Mouse (Mus musculus): Measurements from ENCODE around the gene Layn. TPM values are rescaled to one million over a fixed set of nuclear protein-coding genes. Genes with fewer than 3 reads are reported as not detected.
A peak's percentile ranks its signal among the peaks of the same experiment; 100 is the strongest.

The Layn gene
- polyA plus RNA-seq, 1 experiment = 28.8 TPM

GRCm38 (mm10) chr9:51101756-51102425 is 25.0 kb upstream of the Layn start, which contains the start of gene 4833427G06Rik:
Gene 4833427G06Rik (minus strand): TSS chr9:51102078.
- Histone ChIP-seq H3ac (ENCODE audit: control insufficient read depth, insufficient read length, low read depth) (peak within 1 kb of the TSS; percentile 42), H3K79me2 (ENCODE audit: control insufficient read depth, insufficient read depth) (no peaks in the 10 kb centered on the region), H3K27me3 (ENCODE audit: control insufficient read depth, insufficient read depth, insufficient read length) (no peaks in the 10 kb centered on the region), H3K36me3 (ENCODE audit: control insufficient read depth, insufficient read depth) (no peaks in the 10 kb centered on the region), H3K79me3 (ENCODE audit: low read depth) (no peaks in the 10 kb centered on the region), H3K4me3 (ENCODE audit: insufficient read depth, poor library complexity, severe bottlenecking) (peak within 1 kb of the TSS; percentile 31)
- TF ChIP-seq MAX (IDR thresholded peaks at IDR 0.05) (no peak), FOSL1 (IDR thresholded peaks at IDR 0.05; ENCODE audit: insufficient read depth, low read length, poor library complexity, severe bottlenecking) (no peak), USF1 (IDR thresholded peaks at IDR 0.05; ENCODE audit: low read depth) (no peak)

- no peak for TF ChIP-seq USF1 (IDR thresholded peaks at IDR 0.05; ENCODE audit: low read depth)
- no peak for TF ChIP-seq MYOD1 (IDR thresholded peaks at IDR 0.05; ENCODE audit: control insufficient read depth, insufficient read length, low read depth)
- no peaks in the 10 kb centered on the region for H3K79me3 ChIP-seq (ENCODE audit: low read depth)
- no peak overlapping the region for H3K4me3 ChIP-seq (ENCODE audit: insufficient read depth, poor library complexity, severe bottlenecking)
- peaks cover 5% of the 10 kb centered on the region for H3K36me3 ChIP-seq (ENCODE audit: control insufficient read depth, insufficient read depth)
- no peaks in the 10 kb centered on the region for H3K79me2 ChIP-seq (ENCODE audit: control insufficient read depth, insufficient read depth)
- no peak overlapping the region for H3ac ChIP-seq (ENCODE audit: control insufficient read depth, insufficient read length, low read depth)
- no peaks in the 10 kb centered on the region for H3K27me3 ChIP-seq (ENCODE audit: control insufficient read depth, insufficient read depth, insufficient read length)
These were observed 19.4 kb upstream of the Layn start for GRCm38 (mm10) chr9:51096306-51096705.

DNA sequence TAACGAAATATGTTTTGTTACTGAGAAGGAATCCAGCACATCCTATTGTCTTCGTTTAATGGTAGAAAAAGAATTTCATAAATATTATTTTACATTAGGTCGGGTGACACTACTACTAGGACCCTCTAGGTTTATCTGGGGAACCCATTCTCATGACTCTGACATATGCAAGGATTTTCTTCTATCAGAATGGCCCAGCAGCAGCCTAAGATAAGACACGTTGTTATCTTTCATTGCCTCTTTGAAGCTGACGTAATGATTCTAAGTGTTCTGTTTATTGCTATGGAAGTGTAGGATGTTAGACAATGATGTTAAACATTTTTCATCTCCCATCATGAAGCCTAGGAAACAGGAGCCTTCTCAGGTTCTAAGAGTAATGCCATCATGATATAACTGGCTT is 16.8 kb upstream of the Layn start:
- Histone ChIP-seq H3ac (ENCODE audit: control insufficient read depth, insufficient read length, low read depth) (no peak overlapping the region), H3K79me3 (ENCODE audit: low read depth) (no peaks in the 10 kb centered on the region), H3K27me3 (ENCODE audit: control insufficient read depth, insufficient read depth, insufficient read length) (no peaks in the 10 kb centered on the region), H3K36me3 (ENCODE audit: control insufficient read depth, insufficient read depth) (peaks cover 5% of the 10 kb centered on the region), H3K79me2 (ENCODE audit: control insufficient read depth, insufficient read depth) (no peaks in the 10 kb centered on the region), H3K4me3 (ENCODE audit: insufficient read depth, poor library complexity, severe bottlenecking) (no peak overlapping the region)
- TF ChIP-seq MYOG (IDR thresholded peaks at IDR 0.05; ENCODE audit: control insufficient read depth, extremely low read depth, insufficient read length) (no peak), CEBPB (IDR thresholded peaks at IDR 0.05; ENCODE audit: low read depth) (no peak), FOSL1 (IDR thresholded peaks at IDR 0.05; ENCODE audit: insufficient read depth, low read length, poor library complexity, severe bottlenecking) (no peak), USF1 (IDR thresholded peaks at IDR 0.05; ENCODE audit: low read depth) (no peak), CTCF (IDR thresholded peaks at IDR 0.05; ENCODE audit: control insufficient read depth, insufficient read depth, insufficient read length) (no peak)

DNA sequence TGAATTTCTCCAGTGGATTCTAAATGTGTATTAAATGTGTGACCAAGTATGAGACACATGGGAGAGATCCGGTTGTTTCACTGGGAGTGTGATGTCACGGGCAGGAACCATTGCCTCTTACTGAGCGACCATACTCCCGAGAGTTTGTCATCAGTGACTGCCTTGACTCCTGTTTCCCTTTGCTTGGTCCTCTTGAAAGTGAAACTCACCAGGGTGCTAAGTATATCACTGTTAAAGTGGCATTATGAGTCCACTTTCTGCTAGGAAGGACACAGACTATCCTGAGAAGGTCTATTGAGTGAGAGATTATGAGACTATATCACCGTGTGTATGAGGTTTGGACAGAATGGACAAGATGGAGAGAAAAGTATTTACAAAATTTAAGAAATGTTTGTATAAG is 4.7 kb upstream of the Layn start:
- Histone ChIP-seq H3K4me3 (ENCODE audit: insufficient read depth, poor library complexity, severe bottlenecking) (no peak overlapping the region), H3K36me3 (ENCODE audit: control insufficient read depth, insufficient read depth) (no peaks in the 10 kb centered on the region)

DNA sequence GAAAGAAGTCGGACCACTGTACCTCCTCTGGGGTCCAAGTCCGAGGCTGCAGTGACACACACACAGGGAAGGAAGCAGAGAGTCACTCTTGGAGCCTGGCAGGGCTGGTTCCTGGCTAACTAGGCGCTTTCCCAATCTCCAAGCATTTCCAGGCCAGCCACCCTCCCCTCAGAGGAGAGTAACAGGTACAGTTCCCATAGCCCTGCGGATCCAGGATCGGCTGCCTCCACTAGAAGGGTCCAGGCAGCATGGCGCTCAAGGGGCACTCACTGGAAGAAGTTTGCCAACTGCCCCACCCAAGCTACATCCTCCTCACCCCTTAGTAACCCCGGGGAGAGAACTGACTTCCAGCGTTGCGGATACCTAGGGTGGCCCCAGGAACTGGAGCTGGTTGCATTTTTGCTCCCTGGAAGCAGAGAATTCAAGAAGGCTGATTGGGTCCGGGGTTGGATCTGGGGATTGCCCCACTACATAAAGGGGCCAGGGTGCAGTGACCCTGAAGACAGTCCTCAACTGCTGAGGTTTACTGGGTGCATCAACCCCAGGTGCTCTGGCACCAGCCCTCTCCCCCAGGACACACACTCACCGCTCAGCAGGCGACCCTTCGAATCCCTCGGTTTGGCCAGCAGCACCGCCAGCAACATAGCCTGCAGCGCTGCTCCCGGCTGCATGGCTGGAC is 455 bp downstream of the Layn start:
- no peaks in the 10 kb centered on the region for H3K79me3 ChIP-seq (ENCODE audit: low read depth)
- peaks cover 24% of the 10 kb centered on the region for H3K79me2 ChIP-seq (ENCODE audit: control insufficient read depth, insufficient read depth)
- TF ChIP-seq MAX (IDR thresholded peaks at IDR 0.05) (no peak), CTCF (IDR thresholded peaks at IDR 0.05; ENCODE audit: control insufficient read depth, insufficient read depth, insufficient read length) (no peak), FOSL1 (IDR thresholded peaks at IDR 0.05; ENCODE audit: insufficient read depth, low read length, poor library complexity, severe bottlenecking) (no peak), MYOG (IDR thresholded peaks at IDR 0.05; ENCODE audit: control insufficient read depth, extremely low read depth, insufficient read length) (no peak), MYOD1 (IDR thresholded peaks at IDR 0.05; ENCODE audit: control insufficient read depth, insufficient read length, low read depth) (no peak), CEBPB (IDR thresholded peaks at IDR 0.05; ENCODE audit: low read depth) (no peak), USF1 (IDR thresholded peaks at IDR 0.05; ENCODE audit: low read depth) (no peak)
- H3K36me3 ChIP-seq (ENCODE audit: control insufficient read depth, insufficient read depth) = peaks cover 8% of the 10 kb centered on the region
- peak overlapping the region; percentile 52 for H3ac ChIP-seq (ENCODE audit: control insufficient read depth, insufficient read length, low read depth)
- no peaks in the 10 kb centered on the region for H3K27me3 ChIP-seq (ENCODE audit: control insufficient read depth, insufficient read depth, insufficient read length)
- H3K4me3 ChIP-seq (ENCODE audit: insufficient read depth, poor library complexity, severe bottlenecking) = peak overlapping the region; percentile 43

More for the DNA sequence above, 4.7 kb upstream of the Layn start:
- H3ac ChIP-seq (ENCODE audit: control insufficient read depth, insufficient read length, low read depth) = no peak overlapping the region
- H3K27me3 ChIP-seq (ENCODE audit: control insufficient read depth, insufficient read depth, insufficient read length) = no peaks in the 10 kb centered on the region
- peaks cover 2% of the 10 kb centered on the region for H3K79me2 ChIP-seq (ENCODE audit: control insufficient read depth, insufficient read depth)
- no peak for TF ChIP-seq FOSL1 (IDR thresholded peaks at IDR 0.05; ENCODE audit: insufficient read depth, low read length, poor library complexity, severe bottlenecking)
- TF ChIP-seq MAX (IDR thresholded peaks at IDR 0.05) = no peak
- no peak for TF ChIP-seq MYOG (IDR thresholded peaks at IDR 0.05; ENCODE audit: control insufficient read depth, extremely low read depth, insufficient read length)
- no peaks in the 10 kb centered on the region for H3K79me3 ChIP-seq (ENCODE audit: low read depth)

- H3K4me3 ChIP-seq (ENCODE audit: insufficient read depth, poor library complexity, severe bottlenecking) = peak overlapping the region; percentile 43
- no peaks in the 10 kb centered on the region for H3K79me3 ChIP-seq (ENCODE audit: low read depth)
- no peaks in the 10 kb centered on the region for H3K27me3 ChIP-seq (ENCODE audit: control insufficient read depth, insufficient read depth, insufficient read length)
- peak overlapping the region; percentile 1 for H3ac ChIP-seq (ENCODE audit: control insufficient read depth, insufficient read length, low read depth)
- TF ChIP-seq FOSL1 (IDR thresholded peaks at IDR 0.05; ENCODE audit: insufficient read depth, low read length, poor library complexity, severe bottlenecking) = no peak
- TF ChIP-seq MAX (IDR thresholded peaks at IDR 0.05) = no peak
- no peak for TF ChIP-seq MYOG (IDR thresholded peaks at IDR 0.05; ENCODE audit: control insufficient read depth, extremely low read depth, insufficient read length)
- TF ChIP-seq CEBPB (IDR thresholded peaks at IDR 0.05; ENCODE audit: low read depth) = no peak
- no peak for TF ChIP-seq USF1 (IDR thresholded peaks at IDR 0.05; ENCODE audit: low read depth)
- H3K36me3 ChIP-seq (ENCODE audit: control insufficient read depth, insufficient read depth) = peaks cover 13% of the 10 kb centered on the region
- H3K79me2 ChIP-seq (ENCODE audit: control insufficient read depth, insufficient read depth) = peaks cover 24% of the 10 kb centered on the region
These were observed 1.1 kb downstream of the Layn start for GRCm38 (mm10) chr9:51075780-51076179.
